Mouse (Mus musculus): ENCODE measurements at regions not wholly inside any gene's neighbourhood (a gene's known extent, or its start where the extent isn't known, plus 50 kb on each side); places are given as distances from the start of the nearest gene placed in this dataset.
A peak's percentile ranks its signal among the peaks of the same experiment; 100 is the strongest.

DNA sequence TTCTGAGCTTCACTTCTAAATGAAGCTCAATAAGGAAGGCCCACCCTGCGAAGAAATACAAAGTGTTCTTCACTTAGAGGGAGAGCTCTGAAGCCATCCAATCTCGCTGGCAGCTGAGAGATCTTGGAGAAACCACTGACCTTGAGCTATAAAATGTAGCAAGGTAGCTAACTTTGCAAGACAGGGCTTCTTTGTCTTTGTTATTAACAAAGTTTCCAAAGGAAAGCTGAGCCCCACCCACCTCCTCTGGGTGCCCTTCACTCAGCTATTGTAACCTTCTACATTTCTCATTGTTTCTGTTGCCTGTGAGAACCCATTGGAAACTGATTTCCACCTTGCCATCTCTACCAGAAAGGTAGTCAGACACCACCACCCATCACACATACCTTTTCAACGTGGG lies 57.2 kb upstream of the Usp9x start:
- DNase-seq (ENCODE audit: low spot score in 2 of 2): no peak

- DNase-seq (ENCODE audit: low spot score in 2 of 2): no peak
Measured at GRCm38 (mm10) chrX:13013086-13013485, 58.2 kb upstream of the Usp9x start.

GRCm38 (mm10) chrX:12990777-12991176 lies 80.5 kb upstream of the Usp9x start:
- no peak for DNase-seq (ENCODE audit: low spot score in 2 of 2)

DNA sequence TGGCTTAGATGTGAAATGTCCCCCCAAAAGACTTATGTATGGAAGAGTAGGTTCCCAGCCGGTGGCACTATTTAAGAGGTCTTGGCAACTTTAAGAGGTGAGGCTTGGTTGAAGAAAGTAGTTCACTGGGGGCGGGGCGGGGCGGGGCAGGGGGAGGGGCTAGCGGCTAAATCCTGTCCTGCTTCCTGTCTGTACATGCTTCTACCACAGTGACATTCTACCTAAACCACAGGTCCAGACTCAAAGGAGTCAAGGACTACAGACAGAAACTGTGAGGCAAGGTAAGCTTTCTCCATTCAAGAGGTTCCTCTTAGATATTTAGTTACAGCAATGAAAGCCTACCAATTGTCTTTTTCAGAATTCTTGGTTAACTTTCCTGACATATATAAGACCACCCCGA lies 93.6 kb upstream of the Usp9x start:
- DNase-seq (ENCODE audit: low spot score in 2 of 2): no peak

DNA sequence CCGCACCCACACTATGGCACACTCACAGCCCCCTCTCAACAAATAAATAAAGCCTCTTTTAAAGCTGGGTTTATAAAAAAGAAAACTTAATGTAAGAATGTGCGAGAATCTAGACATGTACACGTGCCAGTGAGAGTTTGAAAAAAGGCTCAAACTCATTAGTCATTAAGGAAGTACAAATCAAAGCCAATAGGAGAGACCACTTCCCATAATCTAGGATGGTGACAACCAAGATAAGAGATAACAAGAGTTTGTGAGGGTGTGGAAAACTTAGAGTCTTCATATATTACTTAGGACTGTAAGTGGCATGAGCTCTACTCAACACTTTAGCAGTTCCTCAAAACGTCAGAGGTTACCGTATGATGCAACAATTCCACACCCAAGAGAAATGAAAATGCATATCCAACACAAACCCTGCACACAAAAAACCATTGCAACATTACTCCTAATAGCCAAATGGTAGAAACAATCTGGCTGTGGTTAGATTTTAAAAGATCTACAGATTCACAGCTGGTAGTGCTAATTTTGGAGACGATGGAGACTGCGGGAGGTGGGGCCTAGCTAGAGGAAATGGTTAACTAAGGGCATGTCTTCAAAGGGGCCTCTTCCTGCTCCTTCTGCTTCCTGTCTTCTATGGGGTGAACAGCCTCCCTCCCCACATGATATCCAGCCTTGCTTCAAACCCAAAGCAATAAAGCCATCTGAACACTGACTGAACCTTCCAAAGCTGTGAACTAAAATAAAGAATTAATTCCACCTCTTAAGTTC lies 102.1 kb upstream of the Usp9x start:
- DNase-seq (ENCODE audit: low spot score in 2 of 2): no peak

GRCm38 (mm10) chrX:12959467-12960314 lies 111.6 kb upstream of the Usp9x start:
- peak; percentile 32 to 43 for DNase-seq (ENCODE audit: low spot score in 2 of 2)

DNA sequence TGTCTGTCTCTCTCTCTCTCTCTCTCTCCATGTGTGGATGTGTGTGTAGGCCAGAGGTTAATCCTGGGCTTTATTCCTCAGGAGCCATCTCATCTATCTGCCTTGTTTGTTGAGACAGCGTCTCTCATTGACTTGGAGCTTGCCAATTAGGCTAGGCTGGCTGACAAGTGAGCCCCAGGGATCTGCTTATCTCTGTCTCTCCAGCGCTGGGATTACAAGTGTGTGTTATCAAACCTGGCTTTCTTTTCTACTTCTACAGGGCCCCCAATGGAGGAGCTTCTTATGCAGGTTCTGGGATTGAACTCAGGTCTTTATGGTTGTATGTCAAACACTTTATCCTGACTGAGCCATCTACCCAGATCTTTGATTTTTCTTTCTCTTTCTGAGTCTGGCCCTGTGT lies 112.4 kb upstream of the Usp9x start:
- DNase-seq (ENCODE audit: low spot score in 2 of 2): no peak

GRCm38 (mm10) chrX:12950928-12951660 lies 120.2 kb upstream of the Usp9x start:
- DNase-seq (ENCODE audit: low spot score in 2 of 2): peak; percentile 10 to 15

DNA sequence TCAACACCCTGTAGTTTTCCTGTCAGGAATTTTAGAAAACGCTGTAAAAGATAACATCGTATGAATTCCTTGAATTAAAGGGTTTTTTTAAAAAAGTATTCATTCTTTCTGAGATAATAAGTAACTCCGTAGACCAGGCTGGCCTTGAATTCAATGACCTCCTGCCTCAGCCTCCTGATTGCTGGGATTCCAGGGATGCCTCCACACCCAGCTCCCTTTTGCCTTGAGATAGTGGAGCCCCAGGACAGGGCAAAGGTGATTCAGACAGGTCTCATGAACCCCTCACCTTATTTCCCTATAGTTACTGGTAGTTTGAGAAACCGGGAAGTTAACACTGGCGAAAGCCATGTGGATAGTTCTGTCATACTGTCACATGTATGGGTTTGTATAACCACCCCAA lies 128.8 kb upstream of the Usp9x start:
- no peak for DNase-seq (ENCODE audit: low spot score in 2 of 2)

DNA sequence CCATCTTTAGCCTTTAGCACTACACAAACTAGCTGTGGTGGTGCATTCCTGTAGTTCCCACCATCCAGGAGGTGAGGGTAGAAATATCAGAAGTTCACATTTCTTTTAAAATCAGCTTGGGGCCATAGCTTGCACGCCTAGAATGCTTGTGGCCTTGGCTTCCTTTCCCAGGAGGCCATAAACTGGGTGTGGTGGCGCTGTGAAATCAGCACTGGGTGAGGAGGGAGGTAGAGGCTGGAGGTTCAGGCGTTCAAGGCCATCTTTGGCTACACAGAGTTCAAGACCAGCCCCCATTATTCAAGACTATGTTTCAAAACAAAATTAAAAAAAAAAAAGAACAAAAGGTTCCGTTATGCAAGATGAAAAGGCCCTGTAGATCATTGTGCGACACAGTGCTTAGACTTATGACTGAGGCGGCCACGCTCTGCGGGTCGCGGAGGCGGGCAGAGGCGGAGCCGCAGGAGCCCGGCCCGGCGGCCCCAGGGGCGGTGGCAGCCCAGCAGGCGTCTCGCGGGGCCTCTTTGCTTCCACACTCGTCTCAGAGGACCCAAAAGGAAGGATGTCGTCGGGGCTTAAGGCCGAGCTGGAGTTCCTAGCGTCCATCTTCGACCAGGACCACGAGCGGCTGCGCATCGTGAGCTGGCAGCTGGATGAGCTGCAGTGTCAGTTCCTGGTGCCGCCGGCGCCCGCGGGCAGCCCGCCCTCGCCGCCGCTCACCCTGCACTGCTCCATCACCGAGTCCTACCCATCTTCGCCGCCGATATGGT lies 134.7 kb upstream of the Usp9x start:
- peak; percentile 26 to 31 for DNase-seq (ENCODE audit: low spot score in 2 of 2)

DNA sequence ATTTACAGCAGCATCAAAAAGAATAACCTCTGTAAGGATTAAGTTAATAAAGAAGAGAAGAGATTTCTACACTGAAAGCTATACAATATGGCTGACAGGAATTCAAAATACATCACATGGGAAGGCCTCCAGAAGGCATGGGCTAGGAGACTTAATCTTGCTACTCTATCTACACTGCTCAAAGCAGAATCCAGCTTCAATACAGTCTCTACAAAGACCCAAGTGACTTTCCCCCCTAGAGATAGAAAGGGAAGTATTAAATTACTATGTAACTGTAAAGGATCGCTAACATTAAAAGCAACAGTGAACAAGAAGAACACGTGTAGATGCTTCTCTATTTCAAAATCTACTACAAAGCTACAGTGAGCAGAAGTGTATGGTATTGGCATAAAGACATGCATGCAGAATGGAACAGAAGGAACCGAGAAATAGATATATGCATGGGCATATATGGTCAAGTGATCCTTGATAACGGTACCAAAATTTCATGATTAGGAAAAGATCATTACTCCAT lies 137.9 kb upstream of the Usp9x start:
- no peak for DNase-seq (ENCODE audit: low spot score in 2 of 2)

DNA sequence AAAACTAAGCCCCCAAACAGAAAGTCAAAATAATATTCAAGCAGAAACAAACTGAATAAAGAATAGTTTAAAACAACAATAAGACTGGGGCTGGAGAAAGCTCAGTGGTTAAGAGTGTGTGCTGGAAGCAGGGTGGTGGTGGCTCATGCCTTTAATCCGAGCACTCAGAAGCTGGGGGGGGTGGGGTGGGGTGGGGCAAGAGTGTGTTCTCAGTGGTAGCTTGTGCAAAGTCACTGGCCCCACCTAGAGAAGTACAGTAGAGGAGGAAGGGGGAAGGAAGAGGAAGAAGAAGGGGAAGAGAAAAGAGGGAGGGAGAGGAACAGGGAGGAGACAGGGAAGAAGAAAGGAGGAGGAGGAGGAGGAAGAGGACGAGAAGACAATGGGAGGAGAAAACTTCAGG lies 141.1 kb upstream of the Usp9x start:
- no peak for DNase-seq (ENCODE audit: low spot score in 2 of 2)

DNA sequence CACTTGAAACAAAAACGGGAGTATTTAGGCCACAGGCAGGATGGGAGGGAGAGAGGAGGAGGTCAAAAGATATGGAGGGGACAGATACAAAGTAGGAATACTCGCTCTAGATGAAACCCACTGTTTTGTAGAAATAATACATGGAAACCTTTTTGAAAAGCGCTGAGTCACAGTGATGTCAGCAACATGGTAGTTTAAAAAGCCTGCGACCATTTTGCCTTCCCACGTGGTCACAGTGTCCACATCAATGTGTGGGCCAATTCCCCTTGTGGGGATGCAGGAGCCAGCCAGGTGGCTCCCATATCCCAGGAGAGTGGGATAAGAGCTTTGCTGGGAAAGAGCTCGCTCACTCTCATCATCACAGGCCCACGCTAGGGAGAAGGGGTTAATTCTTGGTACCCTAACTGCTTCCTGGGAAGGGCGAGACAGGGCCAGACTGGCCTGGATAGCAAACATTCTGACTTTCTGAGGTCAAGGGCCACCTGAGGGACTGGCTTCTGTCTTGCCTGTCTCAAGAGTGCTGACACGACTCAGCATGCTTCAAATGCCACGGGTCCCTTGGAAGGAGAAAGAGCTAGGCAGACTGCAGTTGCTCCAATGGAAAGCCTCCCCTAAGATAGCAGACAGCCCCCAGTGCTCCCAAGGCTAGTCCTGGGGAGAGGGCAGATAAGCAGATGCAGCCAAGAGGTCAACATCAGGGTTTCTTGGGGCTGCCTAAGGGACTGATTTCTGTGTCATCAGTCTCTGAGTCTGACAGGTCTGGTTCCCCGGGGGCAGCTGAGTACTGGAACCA lies 143.3 kb upstream of the Usp9x start:
- DNase-seq (ENCODE audit: low spot score in 2 of 2): no peak

GRCm38 (mm10) chrX:12924705-12925644 lies 146.3 kb upstream of the Usp9x start:
- no peak for DNase-seq (ENCODE audit: low spot score in 2 of 2)

- DNase-seq (ENCODE audit: low spot score in 2 of 2): no peak
Measured at GRCm38 (mm10) chrX:12919576-12919975, 151.7 kb upstream of the Usp9x start.

GRCm38 (mm10) chrX:12917105-12917504 lies 154.2 kb upstream of the Usp9x start:
- DNase-seq (ENCODE audit: low spot score in 2 of 2): peak in 1 of 2 experiments; percentile 13

- no peak for DNase-seq (ENCODE audit: low spot score in 2 of 2)
Measured at GRCm38 (mm10) chrX:12916684-12917083, 154.6 kb upstream of the Usp9x start.

DNA sequence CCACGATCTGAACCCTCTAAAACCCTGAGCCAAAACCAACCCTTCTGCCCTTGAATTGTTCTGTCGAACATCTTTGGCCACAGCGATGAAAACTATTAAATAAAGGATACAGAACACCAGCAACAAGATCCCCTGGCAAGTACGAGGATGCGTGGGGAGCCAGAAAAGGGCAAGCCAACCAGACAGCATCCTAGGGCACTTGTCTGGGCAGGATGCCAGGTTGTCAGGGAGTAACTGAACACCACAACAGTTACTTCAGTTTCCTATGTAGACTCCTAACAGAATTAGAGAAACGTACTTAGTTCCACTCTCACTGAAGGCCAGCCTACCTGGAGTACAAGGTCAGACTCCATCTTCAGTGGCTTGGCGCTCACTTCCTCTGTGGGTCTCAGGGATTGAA lies 138.4 kb upstream of the Med14 start:
- DNase-seq (ENCODE audit: low spot score in 2 of 2): no peak

DNA sequence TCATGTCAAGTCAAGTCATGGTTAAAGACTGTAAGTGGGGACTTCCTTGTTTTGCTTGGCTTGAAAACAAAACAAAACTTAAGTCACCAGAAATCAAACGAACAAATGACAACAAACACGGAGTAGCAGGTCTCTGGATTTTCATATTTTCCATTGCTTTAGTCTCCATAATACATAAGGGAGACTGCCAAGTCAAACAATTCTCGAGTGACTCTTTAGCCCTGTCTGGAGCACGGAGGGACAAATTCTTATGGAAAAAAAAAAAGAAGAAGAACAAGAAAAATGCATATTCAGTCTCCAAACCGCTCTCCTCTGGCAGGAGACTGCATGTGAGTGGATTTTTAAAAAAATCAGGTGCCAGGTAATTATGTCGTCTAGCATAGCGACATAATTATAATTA lies 129.6 kb upstream of the Med14 start:
- no peak for DNase-seq (ENCODE audit: low spot score in 2 of 2)

- DNase-seq (ENCODE audit: low spot score in 2 of 2): no peak
Measured at GRCm38 (mm10) chrX:12889482-12889808, 127.6 kb upstream of the Med14 start.
